Mouse (Mus musculus) left cerebral cortex, postnatal 14 days (tissue): ENCODE measurements around the gene C730034F03Rik. TPM values are rescaled to one million over a fixed set of nuclear protein-coding genes. Genes with fewer than 3 reads are reported as not detected.

Source experiments
- DNase-seq, 2 experiments: peaks; one replicate each; pipeline ENCODE4 v3.0.0; 2021 to 2022; ENCODE audit warnings: low spot score in 2 of 2, mixed read lengths in 1 of 2
- intact Hi-C: fragments of 180-260 bp; cut with DNase I; formaldehyde crosslinking; loops from one replicate; pipeline ENCODE4 v1.15.1; 2025
- long read RNA-seq, 2 experiments: library from polyadenylated mRNA; stranded (forward); transcript quantifications; one replicate each; pipeline ENCODE4 v2.0.0; 2021
- total RNA-seq, 2 experiments: library from RNA; stranded (reverse); gene quantifications; 2 replicates each; pipeline ENCODE4 v1.2.3; 2021

The C730034F03Rik gene
- total RNA-seq = 1 to 10 TPM; 1.9 to 2.3 TPM
- long read RNA-seq, experiment 1 = 0 reads
- long read RNA-seq, experiment 2, partial matches to known transcripts = 0 of 1 reads
- long read RNA-seq, experiment 2, other reads (novel, unspliced or antisense) = 1 of 1 reads

DNA sequence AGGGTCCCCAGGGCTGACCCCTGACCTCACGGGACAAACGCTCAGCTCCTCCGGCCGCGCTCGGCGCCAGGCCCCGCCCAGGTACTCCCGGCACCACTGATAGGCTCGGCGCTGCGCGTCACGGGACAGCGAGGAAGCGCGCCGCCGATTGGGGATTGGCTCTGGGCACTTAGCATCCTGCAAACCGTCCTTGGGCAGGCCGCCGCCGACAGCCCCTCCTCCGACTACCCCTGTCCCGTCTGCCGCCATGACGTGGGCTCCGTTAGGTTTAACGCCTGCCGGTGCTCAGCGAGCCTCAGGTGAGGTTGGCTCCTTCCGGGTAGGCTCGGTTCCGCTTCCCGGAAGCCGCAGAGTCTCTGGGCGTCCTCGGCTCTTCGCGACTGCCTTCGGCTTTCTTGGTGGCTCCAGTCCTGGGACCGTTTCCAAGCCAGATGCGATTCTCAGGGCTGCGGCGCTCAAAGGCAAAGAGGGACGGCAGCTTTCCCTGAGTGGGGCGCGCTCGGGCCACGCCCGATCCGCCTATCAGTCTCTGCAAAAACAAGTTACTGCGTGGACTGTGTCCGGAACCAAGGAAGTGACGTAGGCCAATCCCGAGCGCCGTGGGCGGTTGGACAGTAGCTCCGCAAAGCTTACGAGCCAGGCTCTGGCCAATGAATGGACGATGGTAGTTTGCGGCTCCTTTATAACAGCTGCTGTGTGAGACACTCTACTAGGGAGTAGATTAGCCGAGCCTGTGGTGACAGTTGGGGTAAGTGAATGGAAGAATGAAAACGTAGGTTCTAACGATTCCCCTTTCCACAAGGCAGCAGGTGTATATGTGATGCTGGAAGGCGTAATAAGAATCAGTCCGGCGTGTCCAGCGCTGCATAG lies at the start of gene C730034F03Rik, which contains the start of the genes Gm44502 and Chkb:
TSS of gene C730034F03Rik (plus strand) at position 238 of the 870 bp plus-strand sequence.
TSS of gene Gm44502 (minus strand) at position 345 of the 870 bp plus-strand sequence.
TSS of gene Chkb (minus strand) at position 557 of the 870 bp plus-strand sequence.
- intact Hi-C loops = loop anchor here (5.0 kb wide), 1 partner anchor 47 kb away; the partner anchor contains the start of gene Klhdc7b
- DNase-seq = peak; percentile 95 to 97

DNA sequence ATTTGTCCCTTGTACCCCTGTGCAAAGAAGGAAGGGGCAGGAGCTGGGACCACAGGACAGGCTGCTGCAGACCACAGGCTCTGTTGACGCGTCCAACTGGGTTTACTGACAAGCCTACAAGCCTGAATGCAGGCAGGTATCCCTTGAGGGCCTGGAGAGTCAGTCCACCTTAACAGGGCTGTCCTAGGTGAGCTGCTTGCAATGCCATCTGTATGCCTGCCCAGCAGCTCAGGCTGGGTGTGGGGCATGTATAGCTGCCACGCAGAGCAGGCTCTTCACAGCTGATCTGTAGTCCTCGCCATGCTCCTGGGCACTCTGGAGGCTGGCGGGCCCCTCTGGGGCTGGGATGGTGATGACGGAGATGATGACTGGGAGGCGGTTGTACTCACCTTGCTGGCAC lies 44.8 kb upstream of the C730034F03Rik start, which contains the start of gene Klhdc7b:
TSS of gene Klhdc7b (plus strand) at position 301 of the 400 bp plus-strand sequence.
- intact Hi-C loops = loop anchor here (5.0 kb wide), 1 partner anchor 43 kb away; the partner anchor contains the start of genes C730034F03Rik, Chkb, Cpt1b and Gm44502
- DNase-seq = no peak

DNA sequence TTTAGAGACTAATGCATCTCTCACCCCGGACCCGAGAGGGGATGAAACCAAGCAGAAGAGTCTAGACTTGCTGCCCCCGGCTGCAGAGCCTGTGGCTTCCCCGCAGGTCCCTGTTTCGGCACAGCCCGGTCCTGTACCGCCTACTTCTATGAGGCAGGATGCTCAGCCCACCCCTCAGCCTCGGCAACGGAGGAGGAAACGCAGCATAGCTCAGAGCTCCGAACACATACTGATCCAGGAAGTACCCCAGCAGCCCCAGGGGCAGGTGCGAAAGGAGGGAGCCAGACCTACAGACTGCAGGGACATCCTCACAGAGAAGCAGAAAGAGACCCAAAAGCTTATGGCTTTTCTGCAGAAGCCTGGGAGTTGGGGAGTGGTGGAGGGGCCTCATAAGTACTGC lies 42.3 kb upstream of the C730034F03Rik start:
- intact Hi-C loops = no loop called here
- DNase-seq = no peak

DNA sequence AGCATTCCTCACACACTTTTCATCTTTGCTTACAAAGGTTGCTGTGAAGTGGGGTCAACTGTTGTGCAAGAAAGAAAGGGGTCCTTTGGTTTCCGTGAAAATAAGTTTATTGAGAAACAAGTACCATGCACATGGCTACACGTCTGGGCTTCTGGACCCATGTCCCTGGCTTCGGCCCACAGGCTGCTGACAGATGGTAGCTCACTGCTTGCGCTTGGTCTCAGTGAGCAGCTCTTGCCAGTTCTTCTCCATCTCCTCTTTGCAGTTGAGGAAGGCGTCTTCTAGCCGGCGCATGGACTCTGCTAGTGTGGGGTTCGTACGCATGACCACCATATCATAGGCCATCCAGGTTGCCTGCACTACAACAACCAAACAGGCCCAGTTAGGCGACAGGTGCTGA lies 39.3 kb upstream of the C730034F03Rik start:
- intact Hi-C loops = no loop called here
- DNase-seq = no peak

DNA sequence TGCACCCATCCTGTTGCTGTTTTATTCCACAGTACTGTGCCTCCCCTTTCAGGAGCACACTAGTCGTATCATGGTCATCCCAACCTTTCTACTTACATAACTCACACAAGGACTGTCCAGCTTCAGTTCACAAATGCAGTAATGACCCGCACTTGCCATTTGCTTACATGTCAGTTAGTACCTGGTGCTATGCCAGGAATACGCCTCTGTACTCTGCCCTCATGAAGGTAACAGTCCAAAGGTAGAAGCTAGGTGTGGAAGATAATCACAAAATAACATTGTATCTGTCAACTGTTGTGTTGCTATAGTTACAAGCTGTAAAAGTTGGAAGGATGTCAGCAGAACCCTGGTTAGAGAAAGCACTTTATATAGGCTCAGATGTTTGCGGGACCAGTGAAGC lies 32.5 kb upstream of the C730034F03Rik start:
- intact Hi-C loops = no loop called here
- no peak for DNase-seq

DNA sequence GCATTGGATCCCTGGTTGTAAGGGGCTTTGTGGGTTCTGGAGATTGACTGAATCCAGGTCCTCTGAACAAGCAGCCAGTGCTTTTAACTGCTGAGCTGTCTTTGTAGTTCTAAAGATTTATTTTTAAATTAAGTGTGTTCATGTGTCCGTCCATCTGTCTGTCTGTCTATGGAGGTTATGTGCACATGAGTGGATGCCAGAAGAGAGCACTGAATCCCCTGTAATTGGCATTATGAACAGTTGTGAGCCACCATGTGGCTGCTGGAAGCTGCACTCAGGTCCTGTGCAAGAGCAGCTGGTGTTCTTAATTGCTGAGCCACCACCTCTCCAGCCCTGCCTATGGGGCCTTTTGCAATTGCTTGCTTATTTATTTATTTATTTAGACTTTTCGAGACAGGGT lies 31.2 kb upstream of the C730034F03Rik start:
- intact Hi-C loops = no loop called here

DNA sequence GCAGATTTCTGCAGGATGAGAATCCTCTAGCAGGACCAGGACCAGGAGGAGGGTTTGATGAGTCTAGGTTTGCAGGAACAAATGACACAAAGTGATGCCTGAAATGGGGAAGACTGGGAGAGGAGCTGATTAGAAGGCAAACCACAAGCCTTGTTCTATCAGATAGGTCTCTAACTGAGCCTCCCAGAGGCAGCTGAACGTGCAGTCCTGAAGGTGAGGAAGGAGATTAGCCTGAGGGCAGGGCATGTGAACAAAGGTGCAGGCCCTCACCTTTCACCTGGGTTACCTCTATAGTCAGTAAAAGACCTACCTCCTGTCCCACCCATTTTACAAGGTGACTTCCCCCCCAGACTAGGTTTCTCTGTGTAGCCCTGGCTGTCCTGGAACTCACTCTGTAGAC lies 29.7 kb upstream of the C730034F03Rik start:
- no peak for DNase-seq
- intact Hi-C loops = no loop called here

More for the DNA sequence above, 31.2 kb upstream of the C730034F03Rik start:
- DNase-seq = no peak

DNA sequence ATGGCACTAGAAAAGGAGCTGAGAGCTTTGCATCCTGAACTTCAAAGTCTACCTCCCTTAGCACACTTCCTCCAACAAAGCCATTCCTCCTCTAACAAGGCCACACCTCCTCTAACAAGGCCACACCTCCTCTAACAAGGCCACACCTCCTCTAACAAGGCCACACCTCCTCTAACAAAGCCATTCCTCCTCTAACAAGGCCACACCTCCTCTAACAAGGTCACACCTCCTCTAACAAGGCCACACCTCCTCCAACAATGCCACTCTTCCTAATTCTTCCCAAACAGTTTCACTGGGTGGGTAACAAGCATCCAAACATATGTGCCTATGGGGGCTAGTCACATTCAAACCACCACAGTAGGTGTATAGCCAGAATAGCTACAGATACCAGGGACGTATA lies 26.9 kb upstream of the C730034F03Rik start:
- no peak for DNase-seq
- intact Hi-C loops = no loop called here

DNA sequence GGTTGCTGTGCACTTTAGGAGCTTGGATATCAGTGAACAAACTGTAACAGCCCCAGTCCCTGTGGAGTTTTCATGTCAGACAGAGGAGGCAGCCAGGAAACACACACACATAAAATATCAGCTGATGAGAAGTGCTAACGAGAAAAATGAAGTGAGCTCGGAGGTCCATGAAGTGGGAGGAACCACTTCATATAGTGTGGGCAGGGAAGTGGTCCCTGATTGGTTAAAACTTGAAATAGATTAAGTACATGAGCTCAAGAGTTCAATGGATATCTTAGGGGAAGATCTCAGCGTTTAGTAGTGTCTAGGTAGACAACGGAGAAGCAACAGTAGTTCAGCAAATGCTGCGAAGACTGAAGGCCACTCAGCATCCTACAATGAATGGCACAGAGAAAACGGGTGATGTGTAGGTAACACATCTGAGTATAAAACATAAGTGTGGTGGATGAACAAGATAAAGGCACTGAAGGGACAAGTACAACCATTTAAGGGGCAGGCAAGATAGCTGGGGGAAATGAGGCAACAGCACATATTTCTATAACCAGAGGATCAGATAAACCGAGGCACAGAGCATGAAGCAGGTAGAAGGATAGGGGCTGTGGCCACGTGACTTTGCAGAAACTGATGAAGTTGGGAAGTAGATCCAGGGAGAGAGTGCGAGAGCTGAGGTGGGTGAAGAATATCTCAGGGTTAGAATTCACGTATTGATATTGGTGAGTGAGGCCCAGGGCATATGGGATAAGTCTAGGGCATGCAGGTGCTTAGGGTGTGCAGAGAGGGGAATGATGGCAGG lies 24.4 kb upstream of the C730034F03Rik start:
- intact Hi-C loops = no loop called here
- DNase-seq = no peak

DNA sequence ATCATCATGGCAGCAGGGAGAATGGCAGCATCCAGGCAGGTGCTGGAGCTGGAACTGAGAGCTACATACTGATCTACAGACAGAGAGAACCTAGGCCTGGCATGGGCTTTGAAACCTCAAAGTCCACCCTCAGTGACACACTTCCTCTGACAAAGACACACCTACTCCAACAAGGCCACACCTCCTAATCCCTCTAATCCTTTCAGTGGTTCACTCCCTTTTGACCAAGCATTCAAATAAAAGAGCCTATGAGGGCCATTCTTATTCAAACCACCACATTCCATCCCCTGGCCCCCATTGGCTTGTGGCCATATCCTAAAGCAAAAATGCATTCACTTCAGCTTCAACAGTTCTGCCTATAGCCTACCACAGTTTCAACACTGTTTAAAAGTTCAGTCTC lies 22.7 kb upstream of the C730034F03Rik start:
- intact Hi-C loops = no loop called here
- DNase-seq = no peak

DNA sequence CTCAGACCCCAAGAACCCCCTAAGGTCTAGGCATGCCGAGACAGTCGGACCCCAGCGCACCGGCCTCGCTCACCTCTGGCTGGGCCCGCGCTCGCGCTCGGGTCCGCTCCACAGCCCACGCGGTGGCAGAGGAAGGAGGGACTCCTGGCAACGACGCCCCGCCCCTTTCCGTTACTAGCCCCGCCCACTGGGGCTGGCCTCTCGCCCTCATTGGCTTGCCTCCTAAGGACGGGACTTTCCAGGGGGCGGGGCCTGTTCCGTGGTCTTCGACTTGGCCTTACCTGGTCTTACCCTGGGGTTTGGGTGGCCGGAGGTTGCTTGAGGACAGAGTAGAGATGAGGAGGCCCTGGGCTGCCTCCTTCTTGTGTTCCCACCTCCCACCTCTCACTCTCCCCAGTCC lies 19.3 kb upstream of the C730034F03Rik start, which contains the start of gene Syce3:
TSS of gene Syce3 (minus strand) at position 386 of the 400 bp plus-strand sequence.
- DNase-seq = no peak
- intact Hi-C loops = no loop called here

DNA sequence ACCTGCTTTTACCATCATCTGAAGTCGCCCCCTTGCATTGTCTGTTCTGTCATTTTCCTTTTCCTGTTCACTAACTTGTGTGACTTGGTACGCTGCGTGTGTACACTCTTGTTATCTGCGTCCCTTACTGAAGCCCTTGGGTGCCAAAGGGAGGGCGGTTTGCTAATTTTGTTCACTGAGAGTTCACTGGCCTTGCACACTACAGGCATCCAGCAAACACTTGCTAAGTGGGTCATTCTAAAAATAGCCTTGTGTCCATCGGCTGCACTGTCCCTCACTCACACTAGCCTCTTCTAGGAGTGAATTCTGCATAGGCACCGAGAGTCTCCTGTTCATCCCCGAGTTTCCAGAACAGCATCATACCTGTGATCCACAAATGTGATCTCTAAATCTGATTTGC lies 14.1 kb upstream of the C730034F03Rik start:
- DNase-seq = no peak
- intact Hi-C loops = no loop called here

DNA sequence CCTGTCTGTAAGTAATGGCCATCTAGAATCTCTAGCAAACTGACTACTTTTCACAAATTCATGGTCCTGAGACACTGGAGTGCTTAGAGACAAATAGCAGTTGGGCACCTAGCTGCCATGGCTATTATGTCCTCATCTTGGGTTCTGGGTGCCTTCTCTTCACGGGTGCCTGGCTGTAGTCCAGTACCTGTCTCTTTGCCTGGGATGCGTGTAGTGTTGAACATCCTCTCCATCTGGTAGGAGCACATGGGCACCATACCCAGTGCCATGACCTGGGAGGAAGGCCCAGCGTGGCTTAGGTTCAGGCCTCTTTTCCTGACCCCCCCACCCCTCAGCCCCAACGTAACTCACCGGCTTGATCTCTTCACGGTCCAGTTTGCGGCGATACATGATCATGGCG lies 7.5 kb upstream of the C730034F03Rik start:
- no peak for DNase-seq
- intact Hi-C loops = no loop called here

DNA sequence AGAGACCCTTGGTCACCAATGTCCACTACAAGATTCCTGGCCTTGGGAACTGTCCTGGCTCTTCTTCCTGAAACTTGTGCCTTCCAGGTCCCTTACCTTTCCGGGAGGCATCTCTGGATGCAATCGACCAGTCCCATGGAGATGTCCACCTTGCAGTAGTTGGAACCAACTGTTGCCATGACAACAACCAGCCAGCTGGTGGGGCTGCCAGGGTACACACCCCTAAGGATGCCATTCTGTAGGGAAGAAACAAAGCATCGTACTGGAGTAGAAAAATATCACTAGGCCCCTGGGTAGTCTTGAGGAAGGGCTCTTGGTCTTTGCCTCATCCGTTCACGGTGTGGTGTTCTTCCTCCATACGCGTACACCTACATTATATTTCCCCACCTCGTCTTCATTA lies 4.8 kb upstream of the C730034F03Rik start:
- no peak for DNase-seq
- intact Hi-C loops = loop anchor here (5.0 kb wide), 1 partner anchor 42 kb away; the partner anchor contains the start of gene Klhdc7b

DNA sequence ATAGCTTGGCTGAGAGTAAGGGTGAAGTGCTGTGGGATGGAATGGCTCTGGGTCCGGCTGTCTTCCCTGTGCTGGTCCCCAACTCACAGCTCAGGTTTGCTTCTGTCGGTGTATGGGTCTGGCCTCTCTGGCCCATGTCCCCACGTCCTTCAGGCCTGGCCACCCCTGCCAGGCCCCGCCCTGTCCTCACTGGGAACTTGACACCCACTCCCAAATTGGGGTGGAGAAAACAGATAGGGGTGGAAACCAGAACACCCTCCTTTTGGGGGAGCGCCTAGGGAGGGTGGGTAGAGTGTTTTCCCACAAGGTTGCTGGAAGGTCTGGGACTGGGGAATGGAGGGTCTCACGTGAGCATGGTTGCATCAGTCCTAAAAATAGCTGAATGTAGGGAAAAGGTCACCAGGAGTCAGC lies 3.7 kb upstream of the C730034F03Rik start, which contains the start of gene Cpt1b:
TSS of gene Cpt1b (minus strand) at position 153 of the 411 bp plus-strand sequence.
- DNase-seq = no peak
- intact Hi-C loops = loop anchor here (5.0 kb wide), 1 partner anchor 43 kb away; the partner anchor contains the start of gene Klhdc7b

DNA sequence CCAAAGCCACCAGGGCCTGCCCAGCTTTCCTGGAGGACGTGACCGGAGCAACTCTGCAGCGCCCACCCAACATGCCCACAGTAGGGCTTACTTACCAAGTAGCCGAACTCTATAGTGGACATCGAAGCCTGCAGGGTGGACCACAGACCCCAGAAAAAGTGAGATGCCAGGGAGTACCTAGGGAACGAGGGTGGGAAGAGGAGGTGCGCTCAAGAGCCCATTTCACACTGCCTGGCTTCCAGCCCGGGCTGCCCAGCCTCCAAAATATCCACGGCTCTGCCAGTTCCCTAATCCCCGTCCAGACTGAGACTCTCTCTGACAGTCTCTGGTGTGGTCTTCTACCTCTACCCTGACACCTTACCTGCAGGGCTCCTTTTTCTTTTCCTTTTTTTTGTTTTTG lies 2.7 kb upstream of the C730034F03Rik start:
- intact Hi-C loops = loop anchor here (5.0 kb wide), 1 partner anchor 44 kb away; the partner anchor contains the start of gene Klhdc7b
- no peak for DNase-seq

DNA sequence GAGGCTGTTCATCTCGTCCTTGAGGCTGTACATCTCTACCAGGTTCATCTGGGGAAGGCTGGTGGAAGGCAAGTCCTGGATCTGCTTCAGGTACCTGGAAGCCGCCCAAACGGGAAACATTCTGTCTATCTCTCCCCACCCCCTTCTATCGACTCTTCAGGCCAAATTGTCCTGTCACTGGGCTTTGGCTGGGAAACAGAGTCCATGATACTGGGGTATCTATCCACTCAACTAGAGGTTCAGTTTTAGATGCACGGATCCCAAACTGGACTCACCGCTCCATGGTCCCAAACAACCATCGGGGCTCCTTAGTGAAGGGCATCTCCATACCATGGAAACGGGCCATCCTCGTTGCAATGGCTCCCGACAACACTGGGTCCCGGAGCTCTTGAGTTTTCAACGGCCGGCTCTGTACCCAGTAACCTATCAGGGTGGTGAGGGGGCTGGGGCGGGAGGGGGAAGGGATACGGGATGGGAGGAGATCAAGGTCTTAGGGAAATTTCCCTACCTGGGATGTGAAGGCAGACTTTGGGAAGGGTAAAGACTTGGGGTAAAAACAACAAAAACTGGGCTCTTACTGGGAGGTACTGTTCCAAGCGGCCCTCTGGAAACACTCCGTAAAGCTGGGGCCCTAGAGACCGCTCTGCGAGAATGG lies 1.1 kb upstream of the C730034F03Rik start:
- intact Hi-C loops = loop anchor here (5.0 kb wide), 1 partner anchor 46 kb away; the partner anchor contains the start of gene Klhdc7b
- DNase-seq = no peak

DNA sequence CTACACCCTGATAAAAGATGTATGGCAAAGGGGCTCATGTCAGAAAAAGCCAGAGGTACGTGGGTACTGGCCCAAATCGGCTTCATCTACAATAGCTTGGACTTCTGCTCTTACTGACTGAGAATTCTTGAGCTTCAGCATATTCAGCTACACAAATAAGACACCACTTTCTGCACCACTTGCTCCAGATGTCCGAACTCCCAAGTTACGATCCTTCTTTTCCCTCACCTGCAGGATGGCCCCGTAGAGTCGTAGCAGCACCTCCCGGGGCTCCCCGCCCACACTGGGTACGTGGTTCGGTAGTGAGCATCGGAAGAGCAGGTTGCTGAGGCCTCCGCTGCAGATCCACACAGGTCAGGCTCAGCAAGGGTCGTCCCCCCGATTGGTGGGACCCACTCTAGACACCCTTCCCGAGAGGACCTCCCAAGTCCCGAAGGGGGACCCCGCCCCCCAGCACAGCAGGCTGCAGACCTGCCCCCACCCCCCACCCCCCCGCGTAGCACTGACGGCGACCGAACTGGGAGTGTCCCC lies 503 bp upstream of the C730034F03Rik start:
- intact Hi-C loops = loop anchor here (5.0 kb wide), 1 partner anchor 47 kb away; the partner anchor contains the start of gene Klhdc7b
- DNase-seq = no peak
